Mouse (Mus musculus) small intestine, adult 2 months (tissue): ENCODE measurements around the gene Kcnd3. TPM values are rescaled to one million over a fixed set of nuclear protein-coding genes. Genes with fewer than 3 reads are reported as not detected.

ENCODE experiments used
- H3K27ac ChIP-seq: fragments of 200-500 bp; 2 replicates; pipeline ENCODE4 v1.5.1; 2012; ENCODE audit warnings: low read depth, low read length, control low read depth, inconsistent platforms; ENCODE audit not compliant: insufficient read depth
- H3K27me3 ChIP-seq: fragments of 200-500 bp; 2 replicates; pipeline ENCODE4 v1.6.1; 2012; ENCODE audit warnings: mild to moderate bottlenecking, moderate library complexity, low read length, inconsistent platforms; ENCODE audit not compliant: control insufficient read depth, insufficient read depth
- H3K36me3 ChIP-seq: fragments of 200-500 bp; 2 replicates; pipeline ENCODE4 v1.6.1; 2012; ENCODE audit warnings: mild to moderate bottlenecking, low read length, control low read depth, inconsistent platforms; ENCODE audit not compliant: control insufficient read depth, insufficient read depth
- H3K4me1 ChIP-seq: fragments of 200-500 bp; 2 replicates; pipeline ENCODE4 v1.6.1; 2012; ENCODE audit warnings: low read length, inconsistent platforms, mixed read lengths; ENCODE audit not compliant: control insufficient read depth, insufficient read depth, insufficient read length
- H3K4me3 ChIP-seq: fragments of 200-500 bp; 2 replicates; pipeline ENCODE4 v1.5.1; 2012; ENCODE audit warnings: low read depth, mild to moderate bottlenecking, control low read depth, inconsistent platforms, low read length, moderate library complexity
- CTCF ChIP-seq: fragments of 200-500 bp; IDR thresholded peaks from 2 replicates; pipeline ENCODE4 v1.5.1; 2012; ENCODE audit warnings: low read depth, mild to moderate bottlenecking, control low read depth, inconsistent platforms, low read length, moderate library complexity, mixed read lengths; ENCODE audit not compliant: insufficient replicate concordance, insufficient read length; ENCODE audit errors: extremely low read depth
- POLR2A ChIP-seq: fragments of 200-500 bp; IDR thresholded peaks from 2 replicates; pipeline ENCODE4 v1.6.1; 2012; ENCODE audit warnings: low read depth, mild to moderate bottlenecking, control low read depth, inconsistent platforms, low read length, moderate library complexity
- WGBS: fragments of 180-500 bp; shearing (Covaris S2); methylation state at CpG from one replicate; pipeline ENCODE4 v1.1.7; 2018; 5-methylcytosine and 5-hydroxymethylcytosine counted together
- polyA plus RNA-seq: library from polyadenylated mRNA; depleted of rRNA; stranded (reverse); fragments of >200 nt; gene quantifications from 2 replicates; pipeline ENCODE4 v1.2.3, GENCODE M21; 2012

The Kcnd3 gene
- polyA plus RNA-seq, 1 experiment = 1.5 TPM

DNA sequence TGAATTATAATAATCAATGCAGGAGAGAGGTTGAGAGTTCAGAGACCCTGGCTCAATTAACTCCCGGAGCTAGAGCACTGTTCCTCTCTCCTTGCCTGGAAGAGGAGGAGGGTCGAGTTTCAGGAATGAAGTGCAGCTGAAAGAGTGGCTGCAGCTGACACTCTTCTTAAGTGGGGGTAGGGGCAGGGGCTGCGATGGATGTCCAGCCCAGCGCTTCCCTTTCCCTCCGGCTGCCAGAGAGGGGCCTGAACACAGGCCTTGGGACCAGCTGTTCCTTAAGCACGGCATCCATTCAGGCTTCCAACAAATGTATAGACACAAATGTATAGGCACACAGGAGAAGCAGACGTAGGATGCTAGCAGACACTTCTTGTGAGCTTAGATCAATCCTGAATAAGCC lies 255.5 kb downstream of the Kcnd3 start:
- no peaks in the 10 kb centered on the region for H3K36me3 ChIP-seq
- H3K27me3 ChIP-seq = peaks cover 6% of the 10 kb centered on the region; the same call in 1 of the 2 replicates
- TF ChIP-seq POLR2A = no peak
- no peak for TF ChIP-seq CTCF
- H3K4me1 ChIP-seq = peaks cover 5% of the 10 kb centered on the region; the same call in 1 of the 2 replicates
- H3K4me3 ChIP-seq = no peak overlapping the region
- 73% methylated on average over 7 of the region's 7 CpGs for WGBS
- H3K27ac ChIP-seq = no peak overlapping the region

GRCm38 (mm10) chr3:105710246-105710645 lies 258.1 kb downstream of the Kcnd3 start:
- TF ChIP-seq CTCF (no peak), POLR2A (no peak)
- H3K27ac ChIP-seq = no peak overlapping the region; the same call in 1 of the 2 replicates
- 58% methylated on average over 6 of the region's 6 CpGs for WGBS

GRCm38 (mm10) chr3:105711741-105712140 lies 259.6 kb downstream of the Kcnd3 start:
- WGBS = 64% methylated on average over 7 of the region's 7 CpGs
- Histone ChIP-seq H3K27me3 (no peaks in the 10 kb centered on the region), H3K36me3 (no peaks in the 10 kb centered on the region), H3K4me1 (no peaks in the 10 kb centered on the region), H3K27ac (no peak overlapping the region), H3K4me3 (no peak overlapping the region)
- no peak for TF ChIP-seq POLR2A
- TF ChIP-seq CTCF = no peak

More at GRCm38 (mm10) chr3:105710246-105710645, 258.1 kb downstream of the Kcnd3 start:
- H3K36me3 ChIP-seq = no peaks in the 10 kb centered on the region
- H3K4me3 ChIP-seq = no peak overlapping the region
- peaks cover 2% of the 10 kb centered on the region; the same call in 1 of the 2 replicates for H3K4me1 ChIP-seq
- H3K27me3 ChIP-seq = 0 out of 2 replicates have a peak, but pooled peaks cover 2% of the 10 kb centered on the region

DNA sequence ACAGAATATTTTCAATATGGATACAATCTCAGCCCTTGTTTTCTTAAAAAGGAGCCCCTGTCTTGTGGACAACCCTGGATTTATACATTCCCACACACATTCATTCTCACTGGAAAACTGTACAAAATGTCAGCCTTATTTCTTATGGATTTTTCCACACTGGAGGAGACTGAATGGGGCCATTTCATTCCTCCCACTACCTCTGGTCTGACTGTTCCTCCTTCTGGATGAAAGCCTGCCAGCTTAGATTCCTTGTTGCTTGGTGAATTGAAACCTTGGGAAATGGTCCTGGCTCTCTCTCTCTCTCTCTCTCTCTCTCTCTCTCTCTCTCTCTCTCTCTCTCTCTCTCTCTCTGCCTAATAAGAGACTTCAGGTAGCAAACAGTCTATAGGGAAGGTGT lies 260.7 kb downstream of the Kcnd3 start:
- Histone ChIP-seq H3K4me1 (no peaks in the 10 kb centered on the region), H3K4me3 (no peak overlapping the region), H3K27me3 (no peaks in the 10 kb centered on the region), H3K36me3 (no peaks in the 10 kb centered on the region), H3K27ac (no peak overlapping the region)
- TF ChIP-seq CTCF (no peak), POLR2A (no peak)

GRCm38 (mm10) chr3:105714091-105714819 lies 262.1 kb downstream of the Kcnd3 start:
- H3K27ac ChIP-seq = no peak overlapping the region
- no peaks in the 10 kb centered on the region for H3K36me3 ChIP-seq
- TF ChIP-seq POLR2A (no peak), CTCF (no peak)
- no peak overlapping the region for H3K4me3 ChIP-seq
- no peaks in the 10 kb centered on the region for H3K4me1 ChIP-seq
- WGBS = 57% methylated on average over 8 of the region's 8 CpGs
- H3K27me3 ChIP-seq = no peaks in the 10 kb centered on the region

GRCm38 (mm10) chr3:105714820-105715167 lies 262.7 kb downstream of the Kcnd3 start:
- TF ChIP-seq POLR2A = no peak
- TF ChIP-seq CTCF = no peak
- Histone ChIP-seq H3K27ac (no peak overlapping the region), H3K4me3 (no peak overlapping the region), H3K27me3 (no peaks in the 10 kb centered on the region), H3K4me1 (no peaks in the 10 kb centered on the region), H3K36me3 (no peaks in the 10 kb centered on the region)

- WGBS = 71% methylated on average over 18 of the region's 18 CpGs
- Histone ChIP-seq H3K27ac (no peak overlapping the region), H3K4me3 (no peak overlapping the region), H3K36me3 (no peaks in the 10 kb centered on the region), H3K4me1 (no peaks in the 10 kb centered on the region), H3K27me3 (no peaks in the 10 kb centered on the region)
- TF ChIP-seq POLR2A (no peak), CTCF (no peak)
Observed at GRCm38 (mm10) chr3:105716353-105717000, 264.3 kb downstream of the Kcnd3 start.
